Mouse (Mus musculus) kidney, postnatal 0 days (tissue): ENCODE measurements around the gene Lnx1. TPM values are rescaled to one million over a fixed set of nuclear protein-coding genes. Genes with fewer than 3 reads are reported as not detected.

ENCODE experiments used
- ATAC-seq: fragments of 200-750 bp; cut with Nextera tagmentation; replicated peaks from 2 replicates; pipeline ENCODE4 v1.8.0; 2017; ENCODE audit warnings: low read depth, moderate number of reproducible peaks, moderate TSS enrichment, moderate library complexity; ENCODE audit not compliant: low FRiP score
- DNase-seq: peaks from one replicate; pipeline ENCODE4 v3.0.0-alpha.2; 2016; ENCODE audit warnings: low spot score
- H3K27ac ChIP-seq: fragments of 300-500 bp; sonication (generic); 2 replicates; pipeline ENCODE4 v1.5.1; 2014; ENCODE audit warnings: mild to moderate bottlenecking
- H3K27me3 ChIP-seq: fragments of 300-500 bp; sonication (generic); 2 replicates; pipeline ENCODE4 v1.6.1; 2014; ENCODE audit warnings: low read length, mixed read lengths; ENCODE audit not compliant: insufficient read depth
- H3K36me3 ChIP-seq: fragments of 300-500 bp; sonication (generic); 2 replicates; pipeline ENCODE4 v1.6.1; 2014; ENCODE audit warnings: low read length, mixed read lengths; ENCODE audit not compliant: insufficient read depth
- H3K4me1 ChIP-seq: fragments of 300-500 bp; sonication (generic); replicated peaks from 2 replicates; pipeline ENCODE4 v1.6.1; 2014; ENCODE audit warnings: antibody characterized with exemption, low read length, mixed read lengths; ENCODE audit not compliant: insufficient read depth
- H3K4me2 ChIP-seq: fragments of 300-500 bp; sonication (generic); 2 replicates; pipeline ENCODE4 v1.6.1; 2014; ENCODE audit warnings: mild to moderate bottlenecking, low read length, moderate library complexity, mixed read lengths
- H3K4me3 ChIP-seq: fragments of 300-500 bp; sonication (generic); replicated peaks from 2 replicates; pipeline ENCODE4 v1.5.1; 2014; ENCODE audit warnings: low read depth, low read length
- H3K9ac ChIP-seq: fragments of 300-500 bp; sonication (generic); 2 replicates; pipeline ENCODE4 v1.6.1; 2014; ENCODE audit warnings: low read depth, low read length
- H3K9me3 ChIP-seq: fragments of 300-500 bp; sonication (generic); replicated peaks from 2 replicates; pipeline ENCODE4 v1.6.1; 2016; ENCODE audit warnings: low read length, inconsistent platforms, mixed read lengths
- CTCF ChIP-seq: IDR thresholded peaks from 2 replicates; pipeline ENCODE4 v1.5.1; 2016; ENCODE audit warnings: antibody characterized with exemption, low read depth, mild to moderate bottlenecking, moderate library complexity
- WGBS: fragments of 180-500 bp; shearing (Covaris S2); extraction: QIAGEN DNeasy Blood & Tissue Kit; methylation state at CpG from one replicate; pipeline ENCODE4 v1.1.7; 2014; 5-methylcytosine and 5-hydroxymethylcytosine counted together
- polyA plus RNA-seq: library from polyadenylated mRNA; unstranded; fragments of >200 nt; fragmentation: Nextera tagmentation; extraction: Ambion mirVana; gene quantifications from 2 replicates; pipeline ENCODE4 v1.2.1, GENCODE M21; 2015

Gene Lnx1
- polyA plus RNA-seq, 1 experiment from 2014 or later: 3.5 TPM

GRCm38 (mm10) chr5:74721816-74722215, 19.1 kb upstream of the Lnx1 start:
- Histone ChIP-seq H3K4me1 (no peaks in the 10 kb centered on the region), H3K9me3 (no peaks in the 10 kb centered on the region), H3K4me3 (no peak overlapping the region), H3K9ac (no peak overlapping the region), H3K4me2 (no peak overlapping the region), H3K27me3 (no peaks in the 10 kb centered on the region), H3K27ac (no peak overlapping the region), H3K36me3 (no peaks in the 10 kb centered on the region)
- no peak for DNase-seq
- 67% methylated on average over 3 of the region's 3 CpGs for WGBS
- TF ChIP-seq CTCF: no peak
- ATAC-seq: no peak

- H3K27ac ChIP-seq: no peak overlapping the region
- WGBS: 63% methylated on average over 9 of the region's 9 CpGs
- no peaks in the 10 kb centered on the region for H3K27me3 ChIP-seq
- no peaks in the 10 kb centered on the region for H3K4me1 ChIP-seq
- no peak overlapping the region for H3K4me2 ChIP-seq
- H3K4me3 ChIP-seq: no peak overlapping the region
- no peak for TF ChIP-seq CTCF
- DNase-seq (no peak), ATAC-seq (no peak)
- H3K9ac ChIP-seq: no peak overlapping the region
- no peaks in the 10 kb centered on the region for H3K36me3 ChIP-seq
- H3K9me3 ChIP-seq: no peaks in the 10 kb centered on the region
Measured at GRCm38 (mm10) chr5:74720661-74721060, 17.9 kb upstream of the Lnx1 start.

GRCm38 (mm10) chr5:74716165-74716564, 13.5 kb upstream of the Lnx1 start:
- Histone ChIP-seq H3K4me2 (no peak overlapping the region), H3K9ac (no peak overlapping the region), H3K9me3 (no peaks in the 10 kb centered on the region), H3K36me3 (no peaks in the 10 kb centered on the region), H3K4me1 (no peaks in the 10 kb centered on the region), H3K27ac (no peak overlapping the region), H3K4me3 (no peak overlapping the region), H3K27me3 (no peaks in the 10 kb centered on the region)
- ATAC-seq (no peak), DNase-seq (no peak)
- no peak for TF ChIP-seq CTCF
- WGBS: 30% methylated on average over 7 of the region's 7 CpGs

DNA sequence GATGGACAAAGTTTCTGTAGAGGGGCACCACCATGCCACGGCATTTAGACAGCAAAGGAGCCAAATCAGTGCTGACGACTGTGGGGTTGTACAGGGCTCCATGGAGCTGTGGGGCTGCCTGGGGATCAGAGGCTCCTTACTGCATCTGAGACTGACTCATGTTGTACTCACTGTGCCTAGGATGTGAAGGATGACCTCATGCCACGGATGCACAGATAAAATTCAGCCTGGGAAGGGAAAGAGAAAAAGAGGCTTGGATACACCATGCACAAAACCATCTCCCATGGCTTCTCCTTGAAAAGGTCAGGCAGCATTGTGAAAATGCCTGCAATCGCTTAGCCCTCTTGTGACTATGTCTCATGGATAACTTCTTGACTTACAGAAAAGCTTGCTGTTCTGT, 10.1 kb upstream of the Lnx1 start:
- Histone ChIP-seq H3K4me3 (no peak overlapping the region), H3K36me3 (no peaks in the 10 kb centered on the region), H3K4me2 (no peak overlapping the region), H3K27ac (no peak overlapping the region), H3K9me3 (no peaks in the 10 kb centered on the region), H3K4me1 (no peaks in the 10 kb centered on the region), H3K9ac (no peak overlapping the region), H3K27me3 (no peaks in the 10 kb centered on the region)
- no peak for ATAC-seq
- TF ChIP-seq CTCF: no peak
- WGBS: 78% methylated on average over 4 of the region's 4 CpGs
- DNase-seq: no peak

- 93% methylated on average over 2 of the region's 2 CpGs for WGBS
- TF ChIP-seq CTCF: no peak
Measured at GRCm38 (mm10) chr5:74711988-74712387, 9.3 kb upstream of the Lnx1 start.

DNA sequence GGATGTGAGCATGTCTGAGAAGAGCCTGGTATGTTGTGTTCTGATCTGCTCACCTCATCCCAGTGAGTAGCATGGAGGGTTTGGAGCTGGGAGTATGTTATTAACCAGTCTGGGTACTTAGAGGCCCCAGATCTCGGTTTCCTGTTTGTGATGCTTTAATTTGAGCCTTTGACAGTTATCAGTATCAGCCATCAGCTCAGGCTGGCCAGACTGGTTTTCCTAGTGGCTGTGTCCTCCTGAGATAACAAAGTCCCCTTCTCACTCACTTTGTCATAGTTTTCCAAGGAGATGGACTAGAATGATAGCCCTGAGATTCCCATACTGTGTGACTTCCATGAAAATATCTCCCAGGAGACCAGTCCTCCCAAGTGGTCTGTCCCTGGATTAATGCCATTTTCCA, 8.3 kb upstream of the Lnx1 start:
- no peaks in the 10 kb centered on the region for H3K4me1 ChIP-seq
- H3K27ac ChIP-seq: no peak overlapping the region
- no peaks in the 10 kb centered on the region for H3K36me3 ChIP-seq
- no peaks in the 10 kb centered on the region for H3K9me3 ChIP-seq
- no peak for DNase-seq
- no peak overlapping the region for H3K4me2 ChIP-seq
- ATAC-seq: no peak
- no peak overlapping the region for H3K9ac ChIP-seq
- WGBS: 47% methylated on average over 1 of the region's 1 CpGs
- H3K27me3 ChIP-seq: no peaks in the 10 kb centered on the region
- TF ChIP-seq CTCF: no peak
- no peak overlapping the region for H3K4me3 ChIP-seq

More at GRCm38 (mm10) chr5:74711988-74712387, 9.3 kb upstream of the Lnx1 start:
- H3K4me3 ChIP-seq: no peak overlapping the region
- ATAC-seq (no peak), DNase-seq (no peak)
- H3K27ac ChIP-seq: no peak overlapping the region
- no peak overlapping the region for H3K9ac ChIP-seq
- H3K36me3 ChIP-seq: no peaks in the 10 kb centered on the region
- H3K4me1 ChIP-seq: no peaks in the 10 kb centered on the region
- no peaks in the 10 kb centered on the region for H3K27me3 ChIP-seq
- H3K4me2 ChIP-seq: no peak overlapping the region
- H3K9me3 ChIP-seq: no peaks in the 10 kb centered on the region

DNA sequence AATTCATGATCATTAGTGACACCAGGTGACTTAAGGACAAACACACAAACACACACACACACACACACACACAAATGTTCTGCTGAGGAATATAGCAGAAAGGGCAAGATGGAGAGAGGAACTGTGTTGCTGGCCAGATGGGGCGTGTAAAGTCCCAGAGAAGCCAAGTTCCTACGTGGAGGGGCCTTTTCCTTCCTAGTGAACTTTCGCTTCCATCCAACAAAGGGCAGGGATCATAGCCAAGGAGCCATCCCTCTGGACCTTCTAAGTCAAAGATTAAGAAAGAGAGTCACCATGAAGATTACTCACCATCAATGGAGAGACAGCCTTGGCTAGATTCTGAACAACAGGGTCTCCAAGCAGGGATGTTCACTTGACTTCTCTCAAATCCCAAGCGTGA, 7.5 kb upstream of the Lnx1 start:
- no peaks in the 10 kb centered on the region for H3K9me3 ChIP-seq
- no peak for ATAC-seq
- H3K4me2 ChIP-seq: no peak overlapping the region
- no peak overlapping the region for H3K27ac ChIP-seq
- no peak overlapping the region for H3K9ac ChIP-seq
- no peak for DNase-seq
- H3K27me3 ChIP-seq: no peaks in the 10 kb centered on the region
- H3K36me3 ChIP-seq: no peaks in the 10 kb centered on the region
- H3K4me1 ChIP-seq: no peaks in the 10 kb centered on the region
- H3K4me3 ChIP-seq: no peak overlapping the region
- no peak for TF ChIP-seq CTCF
- WGBS: 89% methylated on average over 4 of the region's 4 CpGs
